Mouse (Mus musculus) adrenal gland, postnatal 36 days (tissue): ENCODE results near the gene Srgap1. TPM values are rescaled to one million over a fixed set of nuclear protein-coding genes. Genes with fewer than 3 reads are reported as not detected.
A peak's percentile ranks its signal among the peaks of the same experiment; 100 is the strongest.

Experiments used
- DNase-seq, 2 experiments: peaks; one replicate each; pipeline ENCODE4 v3.0.0; 2021; ENCODE audit warnings: mixed read lengths in 1 of 2
- total RNA-seq, 2 experiments: library from RNA; stranded (reverse); gene quantifications; 2 replicates each; pipeline ENCODE4 v1.2.3; 2021

Srgap1 gene
- total RNA-seq, 2 experiments from 2014 or later: 1.9 to 3.5 TPM

DNA sequence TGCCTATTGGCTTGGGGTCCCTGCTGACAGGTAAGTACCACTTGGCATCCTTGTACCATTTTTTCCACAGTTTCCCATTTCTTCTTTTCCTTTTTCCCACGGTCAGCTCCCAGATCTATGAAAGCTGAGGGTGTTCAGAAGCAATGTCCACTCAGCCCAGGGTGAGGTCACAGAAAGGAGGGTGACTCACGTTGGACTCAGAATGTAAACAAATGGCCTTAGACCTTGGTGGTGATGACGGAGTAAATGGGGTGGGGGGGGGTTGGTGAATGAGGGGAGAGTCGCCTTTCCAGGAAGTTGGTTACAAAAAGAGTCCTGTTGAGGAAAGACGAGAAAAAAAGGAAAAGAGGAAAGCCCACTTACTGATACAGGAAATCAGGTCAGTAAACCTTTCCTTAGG, 224.4 kb downstream of the Srgap1 start:
- peak; percentile 10 to 26 for DNase-seq

DNA sequence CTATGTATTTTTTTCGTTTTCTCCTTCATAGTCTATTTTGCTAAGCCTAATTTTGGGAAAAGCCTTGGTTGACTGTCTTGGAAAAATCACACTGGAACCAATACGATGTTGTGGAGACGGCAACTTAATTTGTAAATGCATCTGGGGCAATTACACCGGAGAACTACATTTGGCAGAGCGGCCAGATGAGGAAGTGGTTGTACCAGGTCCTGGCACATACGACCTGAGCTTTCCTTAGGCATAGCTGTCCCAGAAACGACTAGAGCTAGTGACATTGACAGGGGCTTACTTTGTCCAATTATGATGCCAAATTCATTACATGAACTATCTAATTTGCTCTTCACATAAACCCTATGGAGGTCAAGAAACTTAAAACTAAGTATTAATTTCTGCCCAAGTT, 226.3 kb downstream of the Srgap1 start:
- DNase-seq: no peak

GRCm38 (mm10) chr10:121817983-121818382, 229.1 kb downstream of the Srgap1 start:
- no peak for DNase-seq

- no peak for DNase-seq
Measured at GRCm38 (mm10) chr10:121807771-121808170, 239.3 kb downstream of the Srgap1 start.

DNA sequence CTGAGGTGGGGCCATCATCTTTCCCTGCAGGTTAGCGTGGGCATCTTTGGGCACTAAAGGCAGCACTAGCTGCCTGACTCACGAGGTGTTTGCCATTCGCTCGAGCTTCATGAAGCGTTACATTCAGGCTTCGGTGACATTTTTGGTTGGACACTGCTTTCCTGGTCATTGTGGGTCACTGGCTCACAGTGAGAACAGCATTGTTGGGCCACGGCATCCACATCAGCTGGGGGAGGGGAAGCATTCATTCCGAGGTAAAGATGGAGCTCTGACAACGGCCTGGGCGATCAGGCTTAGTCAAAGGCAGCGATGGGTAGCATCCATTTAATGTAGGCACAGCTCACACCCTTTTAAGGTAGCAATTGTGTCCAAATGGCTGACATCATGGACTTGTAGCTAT, 240.3 kb downstream of the Srgap1 start:
- no peak for DNase-seq

- no peak for DNase-seq
Measured at GRCm38 (mm10) chr10:121805933-121806341, 241.2 kb downstream of the Srgap1 start.

- DNase-seq: no peak
Measured at GRCm38 (mm10) chr10:121804551-121804950, 242.6 kb downstream of the Srgap1 start.

DNA sequence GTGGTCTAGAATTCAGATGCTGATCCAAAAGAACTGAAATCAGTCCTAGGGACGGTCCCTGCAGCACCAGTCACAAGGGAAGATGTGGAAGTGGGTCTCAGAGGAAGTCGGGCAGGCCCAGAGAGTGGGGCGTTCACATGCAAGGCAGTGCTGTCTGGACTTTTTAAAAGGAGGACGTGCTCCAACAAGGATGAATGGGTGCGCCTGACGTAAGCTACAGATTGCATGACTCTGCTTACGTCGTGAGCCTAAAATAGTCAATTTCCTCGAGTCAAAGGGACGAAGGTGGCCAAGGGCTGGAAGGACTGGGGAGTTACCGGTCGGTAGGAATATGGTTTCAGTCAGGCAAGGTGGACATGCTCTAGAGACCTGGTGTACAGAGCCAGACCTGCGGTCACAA, 247.1 kb downstream of the Srgap1 start:
- DNase-seq: no peak

DNA sequence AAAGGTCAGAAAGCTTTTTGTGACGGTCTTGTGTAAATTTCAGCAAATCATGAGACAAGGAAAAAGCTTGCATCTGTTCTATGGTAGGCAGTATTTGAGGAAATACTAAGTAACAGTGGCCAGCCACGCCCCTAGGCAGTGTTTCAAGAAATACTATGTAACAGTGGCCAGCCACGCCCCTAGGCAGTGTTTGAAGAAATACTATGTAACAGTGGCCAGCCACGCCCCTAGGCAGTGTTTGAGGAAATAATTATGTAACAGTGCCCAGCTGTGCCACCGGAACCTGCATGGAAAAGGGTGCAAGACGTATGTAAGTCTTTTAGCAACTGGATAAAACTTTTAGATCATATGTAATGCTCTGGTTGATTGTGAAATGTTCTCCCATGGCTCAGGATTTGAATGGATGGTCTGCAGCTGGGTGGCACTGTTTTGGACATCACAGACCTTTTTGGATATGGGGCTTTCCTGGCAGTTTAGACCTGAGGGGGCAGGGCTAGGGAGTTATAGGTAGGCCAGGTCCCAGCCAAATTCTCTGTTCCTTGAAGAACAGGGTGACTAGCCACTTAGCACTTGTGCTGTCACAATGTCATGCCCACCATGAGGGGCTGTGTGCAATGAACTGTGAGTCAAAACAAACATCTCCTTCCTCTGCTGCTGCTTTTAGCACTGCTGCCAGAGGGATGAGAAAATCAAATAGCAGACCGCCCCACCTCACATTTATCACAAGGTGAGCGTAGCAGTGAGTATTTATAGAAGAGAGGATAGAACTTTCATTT, 250.9 kb downstream of the Srgap1 start:
- peak; percentile 11 to 30 for DNase-seq

DNA sequence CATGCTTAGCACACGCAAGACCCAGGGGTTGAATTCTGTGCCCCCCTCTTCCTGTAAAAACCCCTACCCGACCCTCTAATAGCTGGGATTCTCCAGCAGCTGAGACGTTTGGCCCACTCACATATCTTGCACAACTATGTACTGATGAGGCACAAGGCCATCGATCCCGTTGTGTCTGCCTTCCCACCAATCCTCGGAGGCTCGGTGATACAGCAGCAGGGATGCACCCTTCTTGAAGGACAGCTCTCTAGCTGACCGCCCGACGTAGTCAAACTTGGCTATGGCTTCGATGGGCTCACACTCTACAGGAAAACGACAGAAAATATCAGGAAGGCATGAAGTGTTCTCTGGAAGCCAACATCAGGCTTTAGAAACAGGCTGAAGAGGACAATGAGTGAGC, 252.6 kb downstream of the Srgap1 start:
- no peak for DNase-seq

GRCm38 (mm10) chr10:121792661-121793060, 254.5 kb downstream of the Srgap1 start:
- no peak for DNase-seq

- DNase-seq: no peak
Measured at GRCm38 (mm10) chr10:121790078-121790477, 257.0 kb downstream of the Srgap1 start.

- peak; percentile 58 to 67 for DNase-seq
Measured at GRCm38 (mm10) chr10:121788536-121788935, 258.6 kb downstream of the Srgap1 start.

- DNase-seq: no peak
Measured at GRCm38 (mm10) chr10:121781159-121781558, 266.0 kb downstream of the Srgap1 start.

DNA sequence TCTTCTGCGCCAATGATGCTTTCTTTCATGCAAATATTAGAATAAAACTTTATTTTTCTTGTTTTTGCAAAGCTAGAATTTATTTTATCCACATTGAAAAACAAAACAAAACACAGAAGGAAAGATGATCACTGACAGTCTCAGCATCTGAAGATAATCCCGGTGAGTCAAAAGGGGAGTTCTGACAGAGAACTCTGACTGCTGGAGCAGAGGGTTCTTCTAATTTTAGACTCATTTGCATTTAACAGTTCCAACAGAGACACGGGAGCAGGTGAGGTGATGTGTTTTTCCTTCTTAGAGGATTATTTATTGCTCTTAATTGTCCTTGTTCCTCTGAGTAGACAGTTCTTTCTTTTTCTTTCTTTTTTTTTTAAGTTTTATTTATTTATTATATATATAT, 271.1 kb downstream of the Srgap1 start:
- DNase-seq: no peak

- DNase-seq: no peak
Measured at GRCm38 (mm10) chr10:121773813-121774212, 273.3 kb downstream of the Srgap1 start.

DNA sequence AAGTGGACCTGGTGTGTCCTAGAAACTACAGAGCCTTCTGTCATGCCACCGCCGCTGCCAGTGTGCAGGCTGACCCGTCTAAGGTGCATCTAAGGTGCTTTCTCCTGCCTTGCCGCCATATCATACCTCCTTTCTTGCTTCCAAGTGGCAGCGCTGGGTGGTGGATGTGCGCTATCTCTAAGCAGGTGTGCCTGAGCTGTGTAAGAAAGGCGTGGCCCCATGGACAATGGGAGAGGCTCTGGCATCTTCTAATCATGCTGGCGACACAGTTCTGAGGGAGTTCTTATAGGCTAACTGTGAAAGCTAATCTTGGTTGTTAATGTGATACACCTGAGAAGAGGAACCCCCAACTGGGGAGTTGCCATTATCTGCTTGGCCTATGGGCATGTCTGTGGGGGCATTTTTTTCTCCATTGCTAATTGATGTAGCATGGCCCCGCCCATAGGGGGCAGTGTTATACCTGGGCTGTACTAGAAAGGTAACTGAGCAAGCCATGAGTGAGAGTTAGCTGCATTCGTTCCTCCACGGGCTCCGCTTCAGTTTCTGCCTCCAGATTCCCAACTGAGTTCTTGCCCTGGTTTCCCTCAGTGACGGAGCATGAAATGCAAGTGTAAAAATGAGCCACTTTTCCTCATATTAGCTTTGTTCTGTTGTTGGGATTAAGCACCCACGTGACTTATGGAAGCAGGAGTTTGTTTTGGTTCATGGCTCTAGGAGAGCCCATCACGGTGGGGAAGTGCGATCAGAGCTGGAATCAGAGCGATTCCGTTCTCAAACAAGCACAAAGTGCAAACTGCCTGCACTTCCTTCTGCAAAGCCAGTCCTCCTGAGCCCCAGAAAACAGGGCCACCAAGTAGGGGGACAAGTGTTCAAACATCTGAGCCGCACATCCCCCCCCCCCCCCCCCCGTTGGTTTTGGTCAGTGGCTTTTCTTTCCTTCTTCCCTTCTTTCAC, 276.2 kb downstream of the Srgap1 start:
- DNase-seq: peak; percentile 53 to 62

GRCm38 (mm10) chr10:121769711-121770110, 277.4 kb downstream of the Srgap1 start:
- no peak for DNase-seq

- DNase-seq: peak; percentile 24 to 32
Measured at GRCm38 (mm10) chr10:121767295-121767694, 279.8 kb downstream of the Srgap1 start.

GRCm38 (mm10) chr10:121765174-121766057, 281.7 kb downstream of the Srgap1 start:
- DNase-seq: no peak

GRCm38 (mm10) chr10:121764469-121765173, 282.5 kb downstream of the Srgap1 start:
- DNase-seq: no peak
